Mouse (Mus musculus) mammary gland, adult 2 months (tissue): ENCODE data around the gene Abcb1b. TPM values are rescaled to one million over a fixed set of nuclear protein-coding genes. Genes with fewer than 3 reads are reported as not detected.

Source experiments
- polyA plus RNA-seq: library from polyadenylated mRNA; depleted of rRNA; stranded (reverse); fragments of >200 nt; gene quantifications from 2 replicates; pipeline ENCODE4 v1.2.3, GENCODE M21; 2012; ENCODE audit warnings: low replicate concordance; rRNA removed

Abcb1b gene
- polyA plus RNA-seq, result 1.7 and 2.8 TPM in 2 replicates

DNA sequence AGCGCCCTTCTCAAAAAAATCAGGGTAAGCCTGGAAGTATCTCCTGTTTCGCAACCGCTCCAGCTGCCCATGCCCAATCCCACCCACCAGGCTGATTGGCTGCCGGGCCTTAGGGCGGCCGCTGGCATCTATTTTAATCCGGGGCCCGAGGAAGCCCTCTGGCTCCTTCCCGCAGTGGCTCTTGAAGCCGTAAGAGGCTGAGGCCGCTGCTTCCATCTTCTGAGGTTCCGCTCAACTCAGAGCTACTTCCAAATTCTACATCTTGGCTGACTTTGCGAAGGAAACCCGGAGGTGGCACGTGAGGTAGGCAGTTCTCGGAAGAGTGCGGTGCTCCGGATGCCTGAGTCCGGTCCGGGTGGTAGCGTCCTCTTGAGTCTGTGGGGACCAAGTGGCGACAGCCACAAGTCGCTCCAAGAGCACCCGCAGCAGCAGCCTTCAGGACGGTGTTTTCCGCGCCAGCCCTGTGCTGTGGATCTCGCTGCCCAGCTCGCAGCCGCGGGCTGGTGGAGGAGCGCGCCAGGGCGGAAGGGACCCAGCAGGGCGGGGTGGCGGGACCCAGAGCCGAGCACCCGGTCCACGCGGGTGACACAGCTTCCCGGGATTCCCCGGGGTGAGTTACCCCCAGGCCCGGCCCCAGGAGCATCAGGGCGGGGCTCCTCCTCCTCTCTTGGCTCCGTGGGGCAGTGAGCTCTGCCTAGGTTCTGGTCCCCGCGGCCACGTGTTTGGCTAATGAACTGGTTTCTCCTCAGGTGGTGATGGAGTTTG lies at the start of gene Abcb1b:
TSS of gene Abcb1b (plus strand) at position 161 of the 765 bp plus-strand sequence.

GRCm38 (mm10) chr5:8893300-8894103 lies 95.6 kb downstream of the Abcb1b start, which contains the start of gene Abcb4:
Abcb4 (plus strand) TSS chr5:8893717.

Other genes starting within 250 kb of the Abcb1b start
- 0.50 and 0.75 TPM in 2 replicates for gene Rundc3b, start 175.2 kb upstream of the Abcb1b start, polyA plus RNA-seq
- gene Abcb1a, start 138.1 kb upstream of the Abcb1b start, polyA plus RNA-seq, result 3.4 and 4.4 TPM in 2 replicates
- gene Abcb4, start 95.6 kb downstream of the Abcb1b start, polyA plus RNA-seq, result 0.25 and 4.6 TPM in 2 replicates
- gene Crot, start 199.2 kb downstream of the Abcb1b start, polyA plus RNA-seq, result 5.3 and 13.8 TPM in 2 replicates